Mouse (Mus musculus) C2C12 (cell line): ENCODE results near the gene Ly6g6c. TPM values are rescaled to one million over a fixed set of nuclear protein-coding genes. Genes with fewer than 3 reads are reported as not detected.

Experiments used
- H3K27me3 ChIP-seq: one replicate; pipeline ENCODE4 v1.6.1; 2011; ENCODE audit not compliant: control insufficient read depth, insufficient read depth, insufficient read length
- H3K36me3 ChIP-seq: one replicate; pipeline ENCODE4 v1.6.1; 2011; ENCODE audit not compliant: control insufficient read depth, insufficient read depth
- H3K4me3 ChIP-seq: one replicate; pipeline ENCODE4 v1.5.1; 2011; ENCODE audit warnings: mild to moderate bottlenecking, control low read depth; ENCODE audit not compliant: poor library complexity, insufficient read depth, severe bottlenecking
- H3K79me2 ChIP-seq: one replicate; pipeline ENCODE4 v1.6.1; 2011; ENCODE audit not compliant: control insufficient read depth, insufficient read depth
- H3K79me3 ChIP-seq: one replicate; pipeline ENCODE4 v1.6.1; 2011; ENCODE audit warnings: low read depth, control low read depth
- H3ac ChIP-seq: one replicate; pipeline ENCODE3; 2011; ENCODE audit warnings: low read depth; ENCODE audit not compliant: control insufficient read depth, insufficient read length
- CEBPB ChIP-seq: IDR thresholded peaks from one replicate; pipeline ENCODE4 v1.6.1; 2011; ENCODE audit warnings: low read depth, mild to moderate bottlenecking, control low read depth, moderate library complexity
- CTCF ChIP-seq: IDR thresholded peaks from one replicate; pipeline ENCODE4 v1.5.1; 2011; ENCODE audit not compliant: control insufficient read depth, insufficient read depth, insufficient read length
- FOSL1 ChIP-seq: IDR thresholded peaks from one replicate; pipeline ENCODE4 v1.8.0; 2011; ENCODE audit warnings: mild to moderate bottlenecking, low read length; ENCODE audit not compliant: poor library complexity, insufficient read depth, severe bottlenecking
- MAX ChIP-seq: IDR thresholded peaks from one replicate; pipeline ENCODE4 v1.6.1; 2011; ENCODE audit warnings: mild to moderate bottlenecking, control low read depth
- MYOD1 ChIP-seq: IDR thresholded peaks from one replicate; pipeline ENCODE4 v1.6.1; 2011; ENCODE audit warnings: low read depth; ENCODE audit not compliant: control insufficient read depth, insufficient read length
- MYOG ChIP-seq: IDR thresholded peaks from one replicate; pipeline ENCODE4 v1.6.1; 2011; ENCODE audit not compliant: control insufficient read depth, insufficient read length; ENCODE audit errors: extremely low read depth
- USF1 ChIP-seq: IDR thresholded peaks from one replicate; pipeline ENCODE4 v1.6.1; 2011; ENCODE audit warnings: low read depth, mild to moderate bottlenecking, control low read depth, moderate library complexity
- polyA plus RNA-seq: library from polyadenylated mRNA; unstranded; fragments of >200 nt; fragmentation: generic; extraction: Trizol; gene quantifications from one replicate; pipeline ENCODE4 v1.2.1, GENCODE M21; 2012; ENCODE audit warnings: missing spikeins

Gene Ly6g6c
- polyA plus RNA-seq, 1 experiment: 0.12 TPM

- TF ChIP-seq FOSL1 (no peak), MAX (no peak), MYOD1 (no peak)
- Histone ChIP-seq H3K27me3 (no peaks in the 10 kb centered on the region), H3K36me3 (no peaks in the 10 kb centered on the region), H3ac (no peak overlapping the region), H3K79me2 (no peaks in the 10 kb centered on the region), H3K79me3 (no peaks in the 10 kb centered on the region), H3K4me3 (no peak overlapping the region)
Measured at GRCm38 (mm10) chr17:35023756-35024155, 41.4 kb upstream of the Ly6g6c start.

GRCm38 (mm10) chr17:35024261-35024660, 40.9 kb upstream of the Ly6g6c start:
- Histone ChIP-seq H3K27me3 (no peaks in the 10 kb centered on the region), H3ac (no peak overlapping the region), H3K36me3 (no peaks in the 10 kb centered on the region), H3K79me3 (no peaks in the 10 kb centered on the region), H3K79me2 (no peaks in the 10 kb centered on the region), H3K4me3 (no peak overlapping the region)
- TF ChIP-seq MYOD1 (no peak), CEBPB (no peak), CTCF (no peak), MAX (no peak), USF1 (no peak), FOSL1 (no peak), MYOG (no peak)

- H3ac ChIP-seq: no peak overlapping the region
- no peaks in the 10 kb centered on the region for H3K27me3 ChIP-seq
- no peaks in the 10 kb centered on the region for H3K79me3 ChIP-seq
- no peaks in the 10 kb centered on the region for H3K79me2 ChIP-seq
- H3K4me3 ChIP-seq: no peak overlapping the region
- TF ChIP-seq FOSL1: no peak
- TF ChIP-seq MAX: no peak
- H3K36me3 ChIP-seq: no peaks in the 10 kb centered on the region
Measured at GRCm38 (mm10) chr17:35024691-35025488, 40.3 kb upstream of the Ly6g6c start.

- Histone ChIP-seq H3K36me3 (no peaks in the 10 kb centered on the region), H3K27me3 (no peaks in the 10 kb centered on the region), H3ac (no peak overlapping the region), H3K4me3 (no peak overlapping the region), H3K79me2 (no peaks in the 10 kb centered on the region), H3K79me3 (no peaks in the 10 kb centered on the region)
- TF ChIP-seq FOSL1: no peak
- TF ChIP-seq MAX: no peak
- TF ChIP-seq CTCF: no peak
- no peak for TF ChIP-seq USF1
- TF ChIP-seq CEBPB: no peak
- no peak for TF ChIP-seq MYOG
- no peak for TF ChIP-seq MYOD1
Measured at GRCm38 (mm10) chr17:35026206-35026605, 39.0 kb upstream of the Ly6g6c start.

GRCm38 (mm10) chr17:35027277-35028068, 37.7 kb upstream of the Ly6g6c start, which contains the start of gene Sapcd1:
Gene Sapcd1, minus strand, starts transcription at chr17:35028016.
- no peaks in the 10 kb centered on the region for H3K36me3 ChIP-seq
- no peak within 1 kb of the TSS for H3K4me3 ChIP-seq

GRCm38 (mm10) chr17:35028315-35028714, 36.9 kb upstream of the Ly6g6c start:
- H3K36me3 ChIP-seq: no peaks in the 10 kb centered on the region
- H3K79me2 ChIP-seq: no peaks in the 10 kb centered on the region
- no peaks in the 10 kb centered on the region for H3K79me3 ChIP-seq
- no peak overlapping the region for H3K4me3 ChIP-seq
- no peak overlapping the region for H3ac ChIP-seq
- H3K27me3 ChIP-seq: no peaks in the 10 kb centered on the region
- no peak for TF ChIP-seq FOSL1
- TF ChIP-seq MYOD1: no peak
- no peak for TF ChIP-seq CEBPB
- TF ChIP-seq USF1: no peak
- no peak for TF ChIP-seq MAX
- TF ChIP-seq CTCF: no peak
- no peak for TF ChIP-seq MYOG

More at GRCm38 (mm10) chr17:35027277-35028068, 37.7 kb upstream of the Ly6g6c start, which contains the start of gene Sapcd1:
- H3K79me3 ChIP-seq: no peaks in the 10 kb centered on the region
- no peak within 1 kb of the TSS for H3ac ChIP-seq
- TF ChIP-seq MYOG (no peak), USF1 (no peak), CEBPB (no peak), MAX (no peak), FOSL1 (no peak), CTCF (no peak), MYOD1 (no peak)
- H3K79me2 ChIP-seq: no peaks in the 10 kb centered on the region
- H3K27me3 ChIP-seq: no peaks in the 10 kb centered on the region
